8 mouse cellular contexts compared by ENCODE assay signal in the genomic region with DNA sequence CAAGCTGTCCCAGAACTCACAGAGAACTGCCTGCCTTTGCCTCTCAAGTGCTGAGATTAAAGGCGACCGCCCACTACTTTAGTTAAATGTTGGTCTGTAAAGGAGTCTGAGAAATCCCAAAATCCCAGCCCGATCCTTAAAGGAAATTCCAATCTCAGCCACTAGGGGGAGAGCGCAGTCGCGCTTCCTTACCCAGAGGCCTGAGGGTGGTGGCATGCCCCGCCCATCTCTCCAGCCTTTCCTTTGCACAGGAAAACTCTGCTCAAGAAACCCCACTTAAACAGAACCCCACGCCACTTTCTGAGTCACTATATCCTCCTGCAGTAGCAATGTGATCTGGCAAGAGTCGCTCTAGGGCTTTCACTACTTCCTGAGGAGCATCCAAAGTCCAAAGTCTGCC. TPM values are rescaled to one million over a fixed set of nuclear protein-coding genes. Genes with fewer than 3 reads are reported as not detected.
DNase-seq lines count a peak whose midpoint lies in the region; ATAC-seq lines count a peak whose summit lies in the region.

No protein-coding gene starts in this region.

- 0 out of 2 replicates have a peak overlapping the region, but pooled peaks have one; percentile 5 for H3K9ac ChIP-seq in forebrain, embryonic 13.5 days

- peak; percentile 67 for ATAC-seq in forebrain, embryonic 13.5 days

- no peak overlapping the region for H3K27ac ChIP-seq in forebrain, embryonic 13.5 days

- no peak overlapping the region for H3K4me3 ChIP-seq in forebrain, embryonic 13.5 days

- WGBS in forebrain, embryonic 13.5 days: 1% methylated on average over 9 of the region's 9 CpGs

- H3K36me3 ChIP-seq in forebrain, embryonic 13.5 days (ENCODE audit: poor library complexity, severe bottlenecking): no peaks in the 10 kb centered on the region

- no peaks in the 10 kb centered on the region for H3K9me3 ChIP-seq in forebrain, embryonic 13.5 days (replicated peaks)

- peak; percentile 67 for DNase-seq in Muller cell, postnatal 12 days (ENCODE audit: inconsistent ontology term)
- DNase-seq in cerebellum, adult 11 months: peak; percentile 80
- DNase-seq in heart, postnatal 25 days (ENCODE audit: low spot score): peak; percentile 51
- DNase-seq in kidney, postnatal 4 days: peak; percentile 83 to 91
- DNase-seq in lung, postnatal 10 days: peak; percentile 93
- DNase-seq in ovary, postnatal 36 days (ENCODE audit: low spot score): peak; percentile 69
- DNase-seq in thymus, postnatal 36 days: peak; percentile 63 to 67

- 0 out of 2 replicates have a peak overlapping the region, but pooled peaks have one; percentile 20 for H3K4me2 ChIP-seq in forebrain, embryonic 13.5 days

- peaks cover 5% of the 10 kb centered on the region for H3K4me1 ChIP-seq in forebrain, embryonic 13.5 days

- H3K27me3 ChIP-seq in forebrain, embryonic 13.5 days: no peaks in the 10 kb centered on the region

- intact Hi-C loops in heart, postnatal 25 days (cut with DNase I): loop anchor here (10.0 kb wide), 1 partner anchor 350 kb away; no protein-coding TSS in a partner anchor

RNA-seq across cellular contexts. Expression of gene Mapk3, which starts 4.5 kb away (rescaled TPM):
- 75.3 and 78.3 TPM in 2 replicates for polyA plus RNA-seq in forebrain, embryonic 13.5 days (2015; fragmentation: Nextera tagmentation; extraction: Ambion mirVana)
- total RNA-seq in heart, postnatal 25 days (2021): 10 to 100 TPM; 56.5 to 59.8 TPM

RNA-seq across cellular contexts. Expression of gene Gdpd3, which starts 11.3 kb away (rescaled TPM):
- polyA plus RNA-seq in forebrain, embryonic 13.5 days (2015; fragmentation: Nextera tagmentation; extraction: Ambion mirVana): 1.7 and 2.8 TPM in 2 replicates
- 1 to 10 TPM; 1.6 to 2.1 TPM for total RNA-seq in heart, postnatal 25 days (2021)

RNA-seq across cellular contexts. Expression of gene Ypel3, which starts 21.9 kb away (rescaled TPM):
- polyA plus RNA-seq in forebrain, embryonic 13.5 days (2015; fragmentation: Nextera tagmentation; extraction: Ambion mirVana): 124 and 143 TPM in 2 replicates
- total RNA-seq in heart, postnatal 25 days (2021): 10 to 100 TPM; 63.7 to 74.0 TPM

RNA-seq across cellular contexts. Expression of gene Tbx6, which starts 26.4 kb away (rescaled TPM):
- 0.43 and 0.55 TPM in 2 replicates for polyA plus RNA-seq in forebrain, embryonic 13.5 days (2015; fragmentation: Nextera tagmentation; extraction: Ambion mirVana)
- total RNA-seq in heart, postnatal 25 days (2021): under 1 TPM; 0.34 to 0.70 TPM

RNA-seq across cellular contexts. Expression of gene Ppp4c, which starts 37.4 kb away (rescaled TPM):
- 246 and 258 TPM in 2 replicates for polyA plus RNA-seq in forebrain, embryonic 13.5 days (2015; fragmentation: Nextera tagmentation; extraction: Ambion mirVana)
- 10 to 100 TPM; 32.7 to 33.1 TPM for total RNA-seq in heart, postnatal 25 days (2021)
